Mouse (Mus musculus): ENCODE data around the gene Gnaq. TPM values are rescaled to one million over a fixed set of nuclear protein-coding genes. Genes with fewer than 3 reads are reported as not detected.
"Not testable (repeated sequence)": the region's sequence is repeated elsewhere in the genome, so short reads cannot be mapped to it uniquely, and the experiment has no call there.

Gnaq gene
- 26.2 and 26.7 TPM in 2 replicates for polyA plus RNA-seq (2015; fragmentation: Nextera tagmentation; extraction: Ambion mirVana)

- H3K4me2 ChIP-seq (ENCODE audit: low read depth, low read length) = peak within 1 kb of the TSS; percentile 71
- H3K27me3 ChIP-seq (replicated peaks; ENCODE audit: control insufficient read depth, insufficient read depth, low read length) = no peaks in the 10 kb centered on the region
- H3K27ac ChIP-seq (ENCODE audit: low read length) = peak within 1 kb of the TSS; percentile 98
- no peak for ATAC-seq
- peak within 1 kb of the TSS; percentile 68 for H3K4me3 ChIP-seq (ENCODE audit: low read length)
- H3K36me3 ChIP-seq (ENCODE audit: control insufficient read depth, insufficient read depth, low read length) = no peaks in the 10 kb centered on the region
- H3K9ac ChIP-seq (ENCODE audit: low read depth, low read length) = peak within 1 kb of the TSS; percentile 89
- no peaks in the 10 kb centered on the region for H3K9me3 ChIP-seq (ENCODE audit: control insufficient read depth, low read length)
- peaks cover 20% of the 10 kb centered on the region for H3K4me1 ChIP-seq (ENCODE audit: control insufficient read depth, insufficient read depth, low read length)
- WGBS = 0% methylated on average over 10 of the region's 14 CpGs
Observed at GRCm38 (mm10) chr19:16132791-16132864, at the start of gene Gnaq. Gene Gnaq, plus strand, starts transcription at chr19:16132831.

- not testable (repeated sequence) for H3K4me1 ChIP-seq (ENCODE audit: control insufficient read depth, insufficient read depth, low read length); H3K9ac ChIP-seq (ENCODE audit: low read depth, low read length); ATAC-seq; H3K4me2 ChIP-seq (ENCODE audit: low read depth, low read length); H3K9me3 ChIP-seq (ENCODE audit: control insufficient read depth, low read length); H3K4me3 ChIP-seq (ENCODE audit: low read length); H3K27ac ChIP-seq (ENCODE audit: low read length); H3K27me3 ChIP-seq (replicated peaks; ENCODE audit: control insufficient read depth, insufficient read depth, low read length); H3K36me3 ChIP-seq (ENCODE audit: control insufficient read depth, insufficient read depth, low read length)
- WGBS = 96% methylated on average over 20 of the region's 21 CpGs
Observed at GRCm38 (mm10) chr19:16083981-16084630, 48.5 kb upstream of the Gnaq start.

GRCm38 (mm10) chr19:16085248-16085647 lies 47.4 kb upstream of the Gnaq start:
- H3K9me3 ChIP-seq (ENCODE audit: control insufficient read depth, low read length) = no peaks in the 10 kb centered on the region; the same call in 1 of the 2 replicates
- ATAC-seq = no peak
- H3K4me3 ChIP-seq (ENCODE audit: low read length) = no peak overlapping the region
- no peak overlapping the region for H3K27ac ChIP-seq (ENCODE audit: low read length)
- 75% methylated on average over 4 of the region's 4 CpGs for WGBS
- H3K9ac ChIP-seq (ENCODE audit: low read depth, low read length) = no peak overlapping the region
- H3K27me3 ChIP-seq (replicated peaks; ENCODE audit: control insufficient read depth, insufficient read depth, low read length) = no peaks in the 10 kb centered on the region
- H3K36me3 ChIP-seq (ENCODE audit: control insufficient read depth, insufficient read depth, low read length) = no peaks in the 10 kb centered on the region
- H3K4me1 ChIP-seq (ENCODE audit: control insufficient read depth, insufficient read depth, low read length) = no peaks in the 10 kb centered on the region
- no peak overlapping the region for H3K4me2 ChIP-seq (ENCODE audit: low read depth, low read length)

GRCm38 (mm10) chr19:16086154-16086553 lies 46.5 kb upstream of the Gnaq start:
- H3K9ac ChIP-seq (ENCODE audit: low read depth, low read length) = no peak overlapping the region
- H3K4me3 ChIP-seq (ENCODE audit: low read length) = no peak overlapping the region
- H3K4me1 ChIP-seq (ENCODE audit: control insufficient read depth, insufficient read depth, low read length) = no peaks in the 10 kb centered on the region
- no peaks in the 10 kb centered on the region for H3K36me3 ChIP-seq (ENCODE audit: control insufficient read depth, insufficient read depth, low read length)
- no peaks in the 10 kb centered on the region for H3K27me3 ChIP-seq (replicated peaks; ENCODE audit: control insufficient read depth, insufficient read depth, low read length)
- no peaks in the 10 kb centered on the region for H3K9me3 ChIP-seq (ENCODE audit: control insufficient read depth, low read length)
- ATAC-seq = no peak
- no peak overlapping the region for H3K27ac ChIP-seq (ENCODE audit: low read length)
- no peak overlapping the region for H3K4me2 ChIP-seq (ENCODE audit: low read depth, low read length)

- Histone ChIP-seq H3K9me3 (ENCODE audit: control insufficient read depth, low read length) (no peaks in the 10 kb centered on the region), H3K36me3 (ENCODE audit: control insufficient read depth, insufficient read depth, low read length) (no peaks in the 10 kb centered on the region), H3K27ac (ENCODE audit: low read length) (no peak overlapping the region), H3K9ac (ENCODE audit: low read depth, low read length) (no peak overlapping the region), H3K4me2 (ENCODE audit: low read depth, low read length) (no peak overlapping the region), H3K4me1 (ENCODE audit: control insufficient read depth, insufficient read depth, low read length) (no peaks in the 10 kb centered on the region), H3K4me3 (ENCODE audit: low read length) (no peak overlapping the region), H3K27me3 (replicated peaks; ENCODE audit: control insufficient read depth, insufficient read depth, low read length) (no peaks in the 10 kb centered on the region)
- ATAC-seq = no peak
Observed at GRCm38 (mm10) chr19:16086581-16086980, 46.0 kb upstream of the Gnaq start.

GRCm38 (mm10) chr19:16087391-16087790 lies 45.2 kb upstream of the Gnaq start:
- no peak for ATAC-seq
- Histone ChIP-seq H3K9me3 (ENCODE audit: control insufficient read depth, low read length) (no peaks in the 10 kb centered on the region), H3K4me1 (ENCODE audit: control insufficient read depth, insufficient read depth, low read length) (no peaks in the 10 kb centered on the region), H3K36me3 (ENCODE audit: control insufficient read depth, insufficient read depth, low read length) (no peaks in the 10 kb centered on the region), H3K27me3 (replicated peaks; ENCODE audit: control insufficient read depth, insufficient read depth, low read length) (no peaks in the 10 kb centered on the region), H3K9ac (ENCODE audit: low read depth, low read length) (no peak overlapping the region), H3K4me3 (ENCODE audit: low read length) (no peak overlapping the region), H3K4me2 (ENCODE audit: low read depth, low read length) (no peak overlapping the region), H3K27ac (ENCODE audit: low read length) (no peak overlapping the region)

- Histone ChIP-seq H3K36me3 (ENCODE audit: control insufficient read depth, insufficient read depth, low read length) (no peaks in the 10 kb centered on the region), H3K27ac (ENCODE audit: low read length) (no peak overlapping the region), H3K4me2 (ENCODE audit: low read depth, low read length) (no peak overlapping the region), H3K27me3 (replicated peaks; ENCODE audit: control insufficient read depth, insufficient read depth, low read length) (no peaks in the 10 kb centered on the region), H3K4me3 (ENCODE audit: low read length) (no peak overlapping the region), H3K9ac (ENCODE audit: low read depth, low read length) (no peak overlapping the region), H3K4me1 (ENCODE audit: control insufficient read depth, insufficient read depth, low read length) (no peaks in the 10 kb centered on the region), H3K9me3 (ENCODE audit: control insufficient read depth, low read length) (no peaks in the 10 kb centered on the region)
- ATAC-seq = no peak
- WGBS = 71% methylated on average over 4 of the region's 4 CpGs
Observed at GRCm38 (mm10) chr19:16093616-16094015, 39.0 kb upstream of the Gnaq start.

- ATAC-seq = no peak
- Histone ChIP-seq H3K4me3 (ENCODE audit: low read length) (no peak overlapping the region), H3K4me1 (ENCODE audit: control insufficient read depth, insufficient read depth, low read length) (no peaks in the 10 kb centered on the region), H3K4me2 (ENCODE audit: low read depth, low read length) (no peak overlapping the region), H3K36me3 (ENCODE audit: control insufficient read depth, insufficient read depth, low read length) (no peaks in the 10 kb centered on the region), H3K9me3 (ENCODE audit: control insufficient read depth, low read length) (no peaks in the 10 kb centered on the region), H3K9ac (ENCODE audit: low read depth, low read length) (no peak overlapping the region), H3K27me3 (replicated peaks; ENCODE audit: control insufficient read depth, insufficient read depth, low read length) (no peaks in the 10 kb centered on the region), H3K27ac (ENCODE audit: low read length) (no peak overlapping the region)
- 69% methylated on average over 3 of the region's 3 CpGs for whole genome bisulfite sequencing
Observed at GRCm38 (mm10) chr19:16109901-16110300, 22.7 kb upstream of the Gnaq start.

- no peak overlapping the region for H3K4me2 ChIP-seq (ENCODE audit: low read depth, low read length)
- no peaks in the 10 kb centered on the region for H3K36me3 ChIP-seq (ENCODE audit: control insufficient read depth, insufficient read depth, low read length)
- H3K4me1 ChIP-seq (ENCODE audit: control insufficient read depth, insufficient read depth, low read length) = no peaks in the 10 kb centered on the region
- H3K27ac ChIP-seq (ENCODE audit: low read length) = no peak overlapping the region
- WGBS = 78% methylated on average over 3 of the region's 3 CpGs
- no peak overlapping the region for H3K9ac ChIP-seq (ENCODE audit: low read depth, low read length)
- H3K27me3 ChIP-seq (replicated peaks; ENCODE audit: control insufficient read depth, insufficient read depth, low read length) = no peaks in the 10 kb centered on the region
- ATAC-seq = no peak
- H3K4me3 ChIP-seq (ENCODE audit: low read length) = no peak overlapping the region
- no peaks in the 10 kb centered on the region for H3K9me3 ChIP-seq (ENCODE audit: control insufficient read depth, low read length)
Observed at GRCm38 (mm10) chr19:16110670-16111069, 22.0 kb upstream of the Gnaq start.

GRCm38 (mm10) chr19:16113295-16113694 lies 19.3 kb upstream of the Gnaq start:
- no peak overlapping the region for H3K4me2 ChIP-seq (ENCODE audit: low read depth, low read length)
- no peaks in the 10 kb centered on the region for H3K27me3 ChIP-seq (replicated peaks; ENCODE audit: control insufficient read depth, insufficient read depth, low read length)
- H3K36me3 ChIP-seq (ENCODE audit: control insufficient read depth, insufficient read depth, low read length) = no peaks in the 10 kb centered on the region
- no peak overlapping the region for H3K27ac ChIP-seq (ENCODE audit: low read length)
- H3K4me1 ChIP-seq (ENCODE audit: control insufficient read depth, insufficient read depth, low read length) = no peaks in the 10 kb centered on the region
- H3K9me3 ChIP-seq (ENCODE audit: control insufficient read depth, low read length) = no peaks in the 10 kb centered on the region
- ATAC-seq = no peak
- no peak overlapping the region for H3K4me3 ChIP-seq (ENCODE audit: low read length)
- H3K9ac ChIP-seq (ENCODE audit: low read depth, low read length) = no peak overlapping the region
- 56% methylated on average over 1 of the region's 1 CpGs for WGBS

Measured in intestine, embryonic 16.5 days (tissue).